Mouse (Mus musculus) limb, embryonic 14.5 days (tissue): ENCODE measurements around the gene Eif4h. TPM values are rescaled to one million over a fixed set of nuclear protein-coding genes. Genes with fewer than 3 reads are reported as not detected.
"Not testable (repeated sequence)": the region's sequence is repeated elsewhere in the genome, so short reads cannot be mapped to it uniquely, and the experiment has no call there.

ENCODE experiments used
- ATAC-seq: fragments of 200-750 bp; cut with Nextera tagmentation; 2 replicates; pipeline ENCODE4 v1.8.0; 2017; ENCODE audit warnings: low read depth, moderate number of reproducible peaks, moderate TSS enrichment; ENCODE audit not compliant: low FRiP score
- DNase-seq: peaks from one replicate; pipeline ENCODE4 v3.0.0-alpha.2; 2015; ENCODE audit warnings: low spot score
- H3K27ac ChIP-seq: fragments of 300-500 bp; sonication (generic); replicated peaks from 2 replicates; pipeline ENCODE4 v1.5.1; 2014; ENCODE audit warnings: low read depth, mild to moderate bottlenecking, low read length, moderate library complexity, mixed read lengths
- H3K27me3 ChIP-seq: fragments of 300-500 bp; sonication (generic); 2 replicates; pipeline ENCODE4 v1.6.1; 2014; ENCODE audit warnings: low read length, mixed read lengths; ENCODE audit not compliant: control insufficient read depth, insufficient read depth
- H3K36me3 ChIP-seq: fragments of 300-500 bp; sonication (generic); 2 replicates; pipeline ENCODE4 v1.6.1; 2014; ENCODE audit warnings: mild to moderate bottlenecking, low read length, moderate library complexity, mixed read lengths; ENCODE audit not compliant: control insufficient read depth, insufficient read depth
- H3K4me1 ChIP-seq: fragments of 300-500 bp; sonication (generic); 2 replicates; pipeline ENCODE4 v1.6.1; 2014; ENCODE audit warnings: antibody characterized with exemption, low read length, mixed read lengths; ENCODE audit not compliant: control insufficient read depth, insufficient read depth
- H3K4me2 ChIP-seq: fragments of 300-500 bp; sonication (generic); replicated peaks from 2 replicates; pipeline ENCODE4 v1.6.1; 2014; ENCODE audit warnings: low read depth, mild to moderate bottlenecking, low read length, moderate library complexity; ENCODE audit not compliant: severe bottlenecking
- H3K4me3 ChIP-seq: fragments of 300-500 bp; sonication (generic); replicated peaks from 2 replicates; pipeline ENCODE4 v1.5.1; 2014; ENCODE audit warnings: low read length
- H3K9ac ChIP-seq: fragments of 300-500 bp; sonication (generic); 2 replicates; pipeline ENCODE4 v1.6.1; 2014; ENCODE audit warnings: mild to moderate bottlenecking, low read depth, low read length, moderate library complexity; ENCODE audit not compliant: severe bottlenecking
- H3K9me3 ChIP-seq: fragments of 300-500 bp; sonication (generic); 2 replicates; pipeline ENCODE4 v1.6.1; 2016; ENCODE audit warnings: low read length; ENCODE audit not compliant: control insufficient read depth
- POLR2A ChIP-seq: fragments of 200-500 bp; IDR thresholded peaks from 2 replicates; pipeline ENCODE4 v1.8.0; 2012; ENCODE audit warnings: inconsistent platforms, mild to moderate bottlenecking, moderate library complexity, borderline replicate concordance; ENCODE audit not compliant: insufficient read depth, insufficient read length; ENCODE audit errors: extremely low read depth
- WGBS: fragments of 180-500 bp; shearing (Covaris S2); extraction: QIAGEN DNeasy Blood & Tissue Kit; methylation state at CpG from one replicate; pipeline ENCODE4 v1.1.7; 2014; 5-methylcytosine and 5-hydroxymethylcytosine counted together
- polyA plus RNA-seq, 2 experiments: library from polyadenylated mRNA; depleted of rRNA in 1 of 2; stranded (reverse) in 1 of 2; unstranded in 1 of 2; fragments of >200 nt; fragmentation: Nextera tagmentation in 1 of 2; extraction: Ambion mirVana in 1 of 2; gene quantifications; 2 replicates each; pipeline versions ENCODE4 v1.2.1 to v1.2.3; 2012 to 2014

Gene Eif4h
- polyA plus RNA-seq, 2 experiments, result 342 to 424 TPM

GRCm38 (mm10) chr5:134650926-134651325 lies 11.6 kb upstream of the Eif4h start:
- H3K4me3 ChIP-seq, result no peak overlapping the region
- H3K4me2 ChIP-seq, result no peak overlapping the region
- H3K9ac ChIP-seq, result no peak overlapping the region
- no peaks in the 10 kb centered on the region for H3K36me3 ChIP-seq
- peaks cover 3% of the 10 kb centered on the region; the same call in 1 of the 2 replicates for H3K4me1 ChIP-seq
- TF ChIP-seq POLR2A, result no peak
- 61% methylated on average over 4 of the region's 5 CpGs for WGBS
- DNase-seq (no peak), ATAC-seq (no peak)
- no peaks in the 10 kb centered on the region for H3K9me3 ChIP-seq
- H3K27me3 ChIP-seq, result no peaks in the 10 kb centered on the region
- H3K27ac ChIP-seq, result no peak overlapping the region

GRCm38 (mm10) chr5:134648976-134649375 lies 9.7 kb upstream of the Eif4h start:
- not testable (repeated sequence) for DNase-seq, H3K4me3 ChIP-seq, H3K9me3 ChIP-seq, H3K36me3 ChIP-seq, H3K9ac ChIP-seq, H3K4me2 ChIP-seq, H3K27me3 ChIP-seq, ATAC-seq, H3K4me1 ChIP-seq, H3K27ac ChIP-seq
- WGBS, result 73% methylated on average over 2 of the region's 4 CpGs

GRCm38 (mm10) chr5:134647394-134647793 lies 8.1 kb upstream of the Eif4h start:
- whole genome bisulfite sequencing, result 80% methylated on average over 2 of the region's 2 CpGs
- no peak for DNase-seq
- H3K9me3 ChIP-seq, result no peaks in the 10 kb centered on the region
- ATAC-seq, result no peak
- no peak overlapping the region for H3K4me3 ChIP-seq
- peaks cover 3% of the 10 kb centered on the region; the same call in 1 of the 2 replicates for H3K4me1 ChIP-seq
- no peak overlapping the region for H3K9ac ChIP-seq
- H3K36me3 ChIP-seq, result no peaks in the 10 kb centered on the region
- TF ChIP-seq POLR2A, result no peak
- H3K27ac ChIP-seq, result no peak overlapping the region
- no peak overlapping the region for H3K4me2 ChIP-seq
- no peaks in the 10 kb centered on the region for H3K27me3 ChIP-seq

GRCm38 (mm10) chr5:134646461-134646860 lies 7.2 kb upstream of the Eif4h start:
- Histone ChIP-seq H3K36me3 (no peaks in the 10 kb centered on the region), H3K4me3 (no peak overlapping the region), H3K4me2 (no peak overlapping the region), H3K27me3 (no peaks in the 10 kb centered on the region), H3K9me3 (no peaks in the 10 kb centered on the region), H3K9ac (no peak overlapping the region), H3K27ac (no peak overlapping the region), H3K4me1 (no peaks in the 10 kb centered on the region)
- WGBS, result 75% methylated on average over 4 of the region's 4 CpGs
- TF ChIP-seq POLR2A, result no peak
- ATAC-seq (no peak), DNase-seq (no peak)

- DNase-seq, result no peak
- Histone ChIP-seq H3K4me1 (peaks cover 2% of the 10 kb centered on the region; the same call in 1 of the 2 replicates), H3K9ac (no peak overlapping the region; the same call in 1 of the 2 replicates), H3K27me3 (no peaks in the 10 kb centered on the region), H3K9me3 (no peaks in the 10 kb centered on the region), H3K36me3 (no peaks in the 10 kb centered on the region), H3K4me3 (no peak overlapping the region), H3K4me2 (no peak overlapping the region), H3K27ac (no peak overlapping the region)
- WGBS, result 76% methylated on average over 8 of the region's 8 CpGs
- no peak for TF ChIP-seq POLR2A
- no peak for ATAC-seq
These were observed 5.4 kb upstream of the Eif4h start for GRCm38 (mm10) chr5:134644643-134645118.

- 55% methylated on average over 1 of the region's 1 CpGs for WGBS
- Histone ChIP-seq H3K27me3 (no peaks in the 10 kb centered on the region), H3K4me1 (peaks cover 4% of the 10 kb centered on the region; the same call in 1 of the 2 replicates), H3K27ac (no peak overlapping the region), H3K4me3 (no peak overlapping the region), H3K9ac (no peak overlapping the region; the same call in 1 of the 2 replicates), H3K4me2 (no peak overlapping the region), H3K9me3 (no peaks in the 10 kb centered on the region), H3K36me3 (no peaks in the 10 kb centered on the region)
- no peak for TF ChIP-seq POLR2A
- DNase-seq, result no peak
- ATAC-seq, result no peak
These were observed 4.8 kb upstream of the Eif4h start for GRCm38 (mm10) chr5:134644121-134644520.
